Mouse (Mus musculus) c-Kit-positive CD71-positive TER-119-positive erythroid progenitor cells, embryonic 14.5 days (primary cell): ENCODE data around the gene Il25.
"Not testable (repeated sequence)": the region's sequence is repeated elsewhere in the genome, so short reads cannot be mapped to it uniquely, and the experiment has no call there.

Experiments
- DNase-seq: peaks from one replicate; pipeline ENCODE4 v3.0.0-alpha.2; 2013; ENCODE audit warnings: low spot score

The Il25 gene

GRCm38 (mm10) chr14:54953664-54954206, 21.2 kb downstream of the Il25 start:
- no peak for DNase-seq

- no peak for DNase-seq
Measured at GRCm38 (mm10) chr14:54954474-54954873, 22.0 kb downstream of the Il25 start.

DNA sequence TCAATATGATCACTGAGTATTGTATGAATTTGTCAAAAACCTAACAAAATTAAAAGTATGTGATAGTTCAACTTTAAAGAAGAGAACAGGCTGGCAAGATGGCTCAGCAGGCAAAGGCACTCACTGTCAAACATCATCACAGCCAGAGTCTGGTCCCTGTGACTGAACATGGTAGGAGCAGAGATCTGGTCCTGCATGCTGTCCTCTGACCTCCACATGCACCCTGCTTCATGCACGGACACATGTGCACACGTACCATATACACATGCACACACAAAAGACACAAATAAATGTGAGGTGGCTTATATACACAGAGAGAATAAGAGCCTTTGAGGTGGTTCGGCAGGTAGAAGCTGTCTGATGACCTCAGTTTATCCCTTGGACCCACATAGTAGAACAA, 23.0 kb downstream of the Il25 start:
- DNase-seq: no peak

DNA sequence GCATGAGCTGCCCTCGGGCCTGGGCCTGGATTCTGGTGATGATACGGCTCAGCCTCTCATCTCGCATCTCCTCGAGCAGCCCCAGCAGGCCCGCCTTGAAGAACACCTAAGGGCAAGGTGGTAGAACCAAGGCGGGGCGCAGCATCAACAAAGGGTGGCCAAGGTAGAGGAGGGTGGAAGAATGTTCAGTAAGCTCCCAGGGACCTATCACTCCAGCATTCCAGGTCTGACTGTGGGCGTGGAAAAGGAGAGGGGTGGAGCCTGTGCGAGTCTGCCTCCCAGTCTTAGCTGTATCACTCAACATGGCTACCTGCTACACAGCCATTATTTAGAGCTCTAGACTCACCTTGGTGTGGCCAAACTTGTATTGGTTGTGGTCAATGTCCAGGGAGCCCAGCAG, 24.0 kb downstream of the Il25 start:
- DNase-seq: no peak

DNA sequence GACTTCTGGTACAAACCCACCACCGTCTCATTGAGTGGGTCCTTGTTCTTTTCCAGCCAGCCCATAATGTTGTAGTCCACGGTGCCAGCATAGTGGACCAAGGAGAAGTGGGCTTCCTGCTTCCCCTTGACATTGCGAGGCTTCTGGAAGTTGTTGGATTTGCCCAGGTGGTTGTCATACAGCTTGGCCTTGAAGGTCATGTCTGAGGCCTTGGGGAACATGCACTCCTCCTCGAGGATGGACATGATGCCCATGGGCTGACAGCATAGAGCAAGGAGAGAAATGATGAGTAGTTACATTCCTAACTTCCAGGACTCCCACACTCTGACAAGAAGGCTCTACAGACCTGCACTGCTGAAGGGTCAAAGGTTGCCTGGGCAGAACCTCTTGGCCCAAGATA, 26.0 kb downstream of the Il25 start:
- no peak for DNase-seq

DNA sequence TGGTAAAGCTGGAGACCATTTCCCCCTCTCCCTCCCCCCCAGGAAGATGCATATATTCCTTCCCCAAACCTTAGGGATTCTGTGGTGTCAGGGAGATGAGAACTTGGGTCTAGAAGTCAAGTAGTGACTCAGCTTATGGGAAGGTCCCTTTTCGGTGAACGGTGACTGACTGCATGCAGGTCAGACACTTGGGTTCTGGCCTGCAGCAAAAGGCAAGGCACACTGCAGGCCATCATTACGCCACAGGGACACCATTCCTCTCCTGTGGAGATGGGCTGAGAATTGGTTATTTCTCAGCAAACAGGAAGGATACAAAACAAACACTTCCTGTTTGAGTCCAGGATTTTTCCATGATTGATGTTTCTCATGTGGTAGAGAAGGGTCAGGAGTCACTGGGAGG, 26.7 kb downstream of the Il25 start:
- no peak for DNase-seq

DNA sequence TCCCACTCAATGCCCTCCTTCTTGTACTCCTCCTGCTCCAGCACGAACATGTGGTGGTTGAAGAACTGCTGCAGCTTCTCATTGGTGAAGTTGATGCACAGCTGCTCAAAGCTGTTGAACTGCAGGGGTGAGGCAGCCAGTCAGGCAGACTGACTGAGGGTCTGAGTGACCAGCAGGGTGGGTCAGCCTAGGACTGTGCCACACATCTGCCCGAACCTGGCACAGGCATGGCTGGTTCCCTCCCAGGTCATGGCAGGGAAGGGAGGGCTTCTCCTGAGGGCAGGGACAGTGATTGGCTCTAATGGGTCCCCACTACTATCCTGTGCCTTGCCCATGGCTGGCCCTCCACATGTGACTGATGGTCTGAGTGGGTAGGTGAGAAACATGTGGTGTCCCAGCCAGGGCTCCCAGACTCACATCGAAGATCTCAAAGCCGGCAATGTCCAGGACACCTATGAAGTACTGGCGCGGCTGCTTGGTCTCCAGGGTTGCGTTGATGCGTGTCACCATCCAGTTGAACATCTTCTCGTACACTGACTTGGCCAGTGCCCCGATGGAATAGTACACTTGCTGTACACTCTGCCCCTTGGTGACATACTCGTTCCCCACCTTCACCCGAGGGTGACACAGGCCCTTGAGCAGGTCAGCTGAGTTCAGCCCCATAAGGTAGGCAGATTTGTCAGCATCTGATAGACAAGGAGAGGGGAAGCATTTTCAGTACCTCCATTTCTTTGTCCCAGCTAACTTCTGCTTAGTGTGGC, 27.5 kb downstream of the Il25 start:
- not testable (repeated sequence) for DNase-seq

DNA sequence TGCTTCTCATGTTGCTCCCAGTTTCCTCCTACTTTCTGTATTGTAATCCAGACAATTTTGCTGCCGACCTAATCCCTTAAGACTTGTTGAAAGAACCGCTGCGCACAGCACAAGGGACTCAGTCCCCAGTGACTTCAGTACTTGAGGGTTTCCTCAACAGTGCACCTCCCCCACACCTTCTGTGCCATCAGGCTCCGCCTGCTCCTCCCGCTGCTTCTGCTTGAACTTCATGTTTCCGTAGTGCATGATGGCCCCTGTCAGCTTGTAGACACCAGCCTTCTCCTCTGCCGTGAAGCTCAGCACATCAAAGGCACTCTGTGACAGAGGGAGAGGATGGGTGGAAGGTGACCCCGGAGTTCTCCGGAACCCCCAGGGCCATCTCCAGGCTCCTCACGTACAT, 28.3 kb downstream of the Il25 start:
- DNase-seq: no peak

DNA sequence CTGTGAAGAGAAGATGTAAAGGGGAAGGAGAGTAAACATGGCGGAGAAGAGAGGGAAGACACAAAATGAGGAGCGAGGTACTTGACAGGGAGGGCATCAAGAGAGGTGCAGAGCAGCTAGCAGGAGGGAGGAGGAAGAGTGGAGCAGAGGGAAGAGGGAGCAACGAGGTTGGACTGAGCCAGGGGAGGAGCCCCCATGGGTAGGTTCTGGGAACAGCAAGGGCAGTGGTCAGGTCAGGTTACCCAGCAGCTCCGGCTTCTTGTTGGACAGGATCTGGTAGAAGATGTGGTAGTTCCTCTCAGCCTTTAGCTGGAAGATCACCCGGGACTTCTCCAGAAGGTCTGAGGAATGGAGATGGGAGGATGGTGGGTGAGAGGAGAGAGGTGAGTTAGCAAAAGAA, 29.0 kb downstream of the Il25 start:
- no peak for DNase-seq

GRCm38 (mm10) chr14:54962714-54963113, 30.2 kb downstream of the Il25 start:
- DNase-seq: no peak

- no peak for DNase-seq
Measured at GRCm38 (mm10) chr14:54963727-54964126, 31.2 kb downstream of the Il25 start.

DNA sequence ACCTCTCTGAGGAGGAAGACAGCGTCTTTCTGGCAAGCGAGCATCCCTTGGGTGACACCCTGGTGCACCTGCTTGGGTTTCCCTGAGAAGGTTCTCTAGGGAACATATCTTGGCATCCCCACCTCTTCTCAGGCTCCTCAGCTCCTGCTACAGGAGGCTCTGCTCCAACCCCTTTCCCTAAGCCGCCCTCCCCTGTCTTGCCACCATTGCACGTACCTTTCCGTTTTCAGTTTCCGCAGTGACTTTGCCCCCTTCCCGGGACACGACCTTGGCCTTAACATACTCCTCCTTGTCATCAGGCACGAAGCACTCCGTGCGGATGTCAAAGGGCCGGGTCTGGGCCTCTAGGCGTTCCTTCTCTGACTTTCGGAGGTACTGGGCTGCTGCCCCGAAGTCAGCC, 32.5 kb downstream of the Il25 start:
- DNase-seq: no peak

DNA sequence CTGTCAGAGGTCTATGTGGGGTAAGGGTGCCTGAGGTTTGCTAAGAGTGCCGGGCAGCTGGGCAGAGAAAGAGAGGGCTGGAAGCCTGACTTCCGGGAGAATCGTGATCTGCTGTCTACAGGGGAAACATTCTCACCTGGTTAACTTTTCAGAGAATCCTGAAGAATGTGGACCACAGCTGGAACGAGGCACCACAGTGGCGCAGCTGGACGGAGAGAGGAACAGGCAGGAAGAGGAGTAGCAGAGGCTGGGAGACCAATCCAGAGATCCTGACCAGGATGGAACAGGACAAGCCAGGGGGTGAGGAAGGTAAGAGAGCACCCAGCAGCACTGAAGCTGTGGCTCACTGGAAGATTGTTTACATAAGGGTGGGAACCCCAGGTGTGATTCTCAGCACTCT, 33.1 kb downstream of the Il25 start:
- no peak for DNase-seq

DNA sequence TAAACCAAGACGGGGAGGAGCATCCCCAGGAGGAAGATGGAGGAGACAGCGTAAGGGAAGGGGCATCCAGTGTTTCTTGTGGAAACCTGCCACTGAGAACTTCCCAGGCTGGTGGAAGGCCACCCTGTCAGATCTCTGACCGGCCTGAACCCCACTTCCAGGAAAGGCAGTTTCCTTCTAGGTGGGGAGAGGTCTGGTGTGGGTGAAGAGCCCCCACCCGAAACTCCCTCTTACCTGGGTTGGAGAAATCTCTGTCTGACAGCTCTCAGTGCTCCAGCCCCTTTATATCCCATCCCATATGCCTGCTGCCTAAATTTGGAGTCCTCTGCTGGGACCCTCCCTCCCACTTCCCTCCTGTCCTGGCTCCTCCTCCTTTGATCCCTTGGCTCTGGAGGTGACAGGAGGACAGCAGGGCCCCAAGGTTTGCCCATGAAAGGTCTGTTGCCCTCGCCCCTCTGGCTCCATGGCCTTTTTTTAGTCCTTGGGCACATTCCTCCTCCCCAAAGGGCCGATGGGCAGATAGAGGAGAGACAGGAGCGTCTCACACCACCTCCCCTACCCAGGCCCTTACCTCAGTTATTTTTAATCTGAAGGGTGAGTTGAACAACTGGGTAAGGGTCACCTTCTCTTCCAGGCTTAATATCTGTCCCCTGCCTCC, 34.0 kb downstream of the Il25 start, which contains the start of gene Myh6:
TSS of gene Myh6 (minus strand) at position 608 of the 658 bp plus-strand sequence.
- DNase-seq: no peak

GRCm38 (mm10) chr14:54967874-54968273, 35.4 kb downstream of the Il25 start:
- DNase-seq: no peak

DNA sequence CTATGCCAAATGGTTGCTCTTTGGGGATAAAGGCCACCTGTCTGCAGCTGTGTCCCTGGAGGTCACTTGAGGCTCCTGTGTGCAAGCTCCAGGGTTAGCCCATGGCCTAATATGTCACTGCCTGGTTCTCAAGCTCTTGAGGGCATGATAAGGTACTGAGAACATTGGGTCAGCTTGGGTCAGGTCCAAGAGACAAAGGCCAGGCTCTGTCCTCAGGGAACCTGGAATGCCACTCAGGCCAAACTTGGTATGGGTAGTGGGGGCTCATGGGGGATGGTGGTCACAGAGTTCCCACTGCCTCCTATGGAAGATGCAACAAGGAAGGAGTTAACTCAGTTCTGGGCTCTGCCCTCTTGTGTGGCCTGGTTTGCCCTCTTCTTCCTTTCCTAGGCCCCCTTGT, 35.8 kb downstream of the Il25 start:
- DNase-seq: no peak

DNA sequence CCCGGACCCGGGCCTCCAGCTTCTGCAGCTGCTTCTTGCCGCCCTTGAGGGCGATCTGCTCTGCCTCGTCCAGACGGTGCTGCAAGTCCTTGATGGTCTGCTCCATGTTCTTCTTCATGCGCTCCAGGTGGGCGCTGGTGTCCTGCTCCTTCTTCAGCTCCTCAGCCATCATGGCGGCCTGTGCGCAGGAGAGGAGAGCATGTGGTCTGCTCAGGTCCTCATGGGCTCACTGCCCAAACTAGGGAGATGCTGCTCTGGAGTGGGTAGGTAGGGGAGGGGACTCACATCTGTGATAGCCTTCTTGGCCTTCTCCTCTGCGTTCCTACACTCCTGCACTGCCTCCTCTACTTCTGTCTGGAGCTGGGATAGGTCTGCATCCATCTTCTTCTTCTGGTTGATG, 40.3 kb downstream of the Il25 start:
- not testable (repeated sequence) for DNase-seq

- no peak for DNase-seq
Measured at GRCm38 (mm10) chr14:54974068-54974791, 41.7 kb downstream of the Il25 start.

- no peak for DNase-seq
Measured at GRCm38 (mm10) chr14:54976633-54977032, 44.1 kb downstream of the Il25 start, which contains the start of gene Gm17428. Gene Gm17428, plus strand, starts transcription at chr14:54976933.

GRCm38 (mm10) chr14:54978664-54979063, 46.2 kb downstream of the Il25 start:
- DNase-seq: no peak

- no peak for DNase-seq
Measured at GRCm38 (mm10) chr14:54981934-54982333, 49.4 kb downstream of the Il25 start.
